Mouse (Mus musculus) kidney, postnatal 0 days (tissue): ENCODE data around the gene Rab1a. TPM values are rescaled to one million over a fixed set of nuclear protein-coding genes. Genes with fewer than 3 reads are reported as not detected.

Source experiments
- ATAC-seq: fragments of 200-750 bp; cut with Nextera tagmentation; replicated peaks from 2 replicates; pipeline ENCODE4 v1.8.0; 2017; ENCODE audit warnings: low read depth, moderate number of reproducible peaks, moderate TSS enrichment, moderate library complexity; ENCODE audit not compliant: low FRiP score
- DNase-seq: peaks from one replicate; pipeline ENCODE4 v3.0.0-alpha.2; 2016; ENCODE audit warnings: low spot score
- H3K27ac ChIP-seq: fragments of 300-500 bp; sonication (generic); 2 replicates; pipeline ENCODE4 v1.5.1; 2014; ENCODE audit warnings: mild to moderate bottlenecking
- H3K27me3 ChIP-seq: fragments of 300-500 bp; sonication (generic); 2 replicates; pipeline ENCODE4 v1.6.1; 2014; ENCODE audit warnings: low read length, mixed read lengths; ENCODE audit not compliant: insufficient read depth
- H3K36me3 ChIP-seq: fragments of 300-500 bp; sonication (generic); 2 replicates; pipeline ENCODE4 v1.6.1; 2014; ENCODE audit warnings: low read length, mixed read lengths; ENCODE audit not compliant: insufficient read depth
- H3K4me1 ChIP-seq: fragments of 300-500 bp; sonication (generic); replicated peaks from 2 replicates; pipeline ENCODE4 v1.6.1; 2014; ENCODE audit warnings: antibody characterized with exemption, low read length, mixed read lengths; ENCODE audit not compliant: insufficient read depth
- H3K4me2 ChIP-seq: fragments of 300-500 bp; sonication (generic); 2 replicates; pipeline ENCODE4 v1.6.1; 2014; ENCODE audit warnings: mild to moderate bottlenecking, low read length, moderate library complexity, mixed read lengths
- H3K4me3 ChIP-seq: fragments of 300-500 bp; sonication (generic); replicated peaks from 2 replicates; pipeline ENCODE4 v1.5.1; 2014; ENCODE audit warnings: low read depth, low read length
- H3K9ac ChIP-seq: fragments of 300-500 bp; sonication (generic); 2 replicates; pipeline ENCODE4 v1.6.1; 2014; ENCODE audit warnings: low read depth, low read length
- H3K9me3 ChIP-seq: fragments of 300-500 bp; sonication (generic); replicated peaks from 2 replicates; pipeline ENCODE4 v1.6.1; 2016; ENCODE audit warnings: low read length, inconsistent platforms, mixed read lengths
- CTCF ChIP-seq: IDR thresholded peaks from 2 replicates; pipeline ENCODE4 v1.5.1; 2016; ENCODE audit warnings: antibody characterized with exemption, low read depth, mild to moderate bottlenecking, moderate library complexity
- WGBS: fragments of 180-500 bp; shearing (Covaris S2); extraction: QIAGEN DNeasy Blood & Tissue Kit; methylation state at CpG from one replicate; pipeline ENCODE4 v1.1.7; 2014; 5-methylcytosine and 5-hydroxymethylcytosine counted together
- polyA plus RNA-seq: library from polyadenylated mRNA; unstranded; fragments of >200 nt; fragmentation: Nextera tagmentation; extraction: Ambion mirVana; gene quantifications from 2 replicates; pipeline ENCODE4 v1.2.1, GENCODE M21; 2015

Rab1a gene
- polyA plus RNA-seq, 1 experiment from 2014 or later, result 322 TPM

DNA sequence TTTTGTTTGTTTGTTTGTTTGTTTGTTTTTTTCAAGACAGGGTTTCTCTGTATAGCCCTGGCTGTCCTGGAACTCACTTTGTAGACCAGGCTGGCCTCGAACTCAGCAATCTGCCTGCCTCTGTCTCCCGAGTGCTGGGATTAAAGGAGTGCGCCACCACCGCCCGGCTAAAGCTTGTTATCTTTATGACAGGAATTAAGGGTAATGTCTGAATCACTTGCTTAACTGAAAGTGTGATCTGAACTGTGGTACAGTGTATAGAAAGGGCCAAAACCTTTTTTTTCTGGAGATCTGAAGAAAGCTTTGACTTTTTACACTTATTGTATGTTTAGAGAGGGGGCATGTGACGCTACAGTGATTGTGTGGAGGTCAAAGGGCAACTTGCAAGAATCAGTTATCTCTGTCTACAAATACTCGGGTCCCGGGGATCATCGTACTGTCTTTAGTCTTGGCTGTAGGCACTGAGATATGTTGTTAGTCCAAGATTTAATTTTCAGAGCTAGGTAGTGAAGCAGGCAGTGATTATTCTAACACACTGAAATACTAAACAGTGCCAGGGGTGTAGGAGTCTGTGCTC lies 3.7 kb downstream of the Rab1a start:
- 62% methylated on average over 9 of the region's 9 CpGs for WGBS

DNA sequence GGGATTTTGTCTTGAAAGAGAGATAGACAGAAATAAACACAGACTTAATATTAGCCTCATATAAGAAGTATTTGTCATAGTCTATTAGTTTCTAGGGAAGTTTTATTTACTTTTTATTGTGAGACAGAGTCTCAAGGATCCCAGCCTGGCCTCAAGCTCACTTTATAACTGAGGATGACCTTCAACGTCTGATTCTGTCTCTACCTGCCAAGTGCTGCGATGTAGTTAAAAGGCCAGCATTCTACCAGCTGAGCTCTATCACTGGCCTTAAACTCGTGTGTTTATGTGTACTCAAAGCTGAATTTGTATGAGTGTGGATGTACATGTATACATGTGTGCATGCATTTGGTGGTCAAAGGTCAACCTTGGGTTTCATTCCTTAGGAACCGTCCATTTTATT lies 4.3 kb downstream of the Rab1a start:
- no peaks in the 10 kb centered on the region for H3K27me3 ChIP-seq
- H3K27ac ChIP-seq, result no peak overlapping the region
- H3K36me3 ChIP-seq, result no peaks in the 10 kb centered on the region
- TF ChIP-seq CTCF, result no peak
- ATAC-seq, result no peak
- no peaks in the 10 kb centered on the region for H3K9me3 ChIP-seq
- no peak overlapping the region for H3K4me2 ChIP-seq
- peaks cover 41% of the 10 kb centered on the region for H3K4me1 ChIP-seq
- no peak overlapping the region for H3K9ac ChIP-seq
- no peak for DNase-seq
- no peak overlapping the region for H3K4me3 ChIP-seq
- WGBS, result 61% methylated on average over 4 of the region's 4 CpGs

More for the DNA sequence above, 3.7 kb downstream of the Rab1a start:
- no peak for DNase-seq
- Histone ChIP-seq H3K9me3 (no peaks in the 10 kb centered on the region), H3K4me1 (peaks cover 36% of the 10 kb centered on the region), H3K36me3 (no peaks in the 10 kb centered on the region), H3K9ac (no peak overlapping the region), H3K4me2 (no peak overlapping the region), H3K4me3 (no peak overlapping the region), H3K27ac (no peak overlapping the region), H3K27me3 (no peaks in the 10 kb centered on the region)
- no peak for ATAC-seq
- TF ChIP-seq CTCF, result no peak

DNA sequence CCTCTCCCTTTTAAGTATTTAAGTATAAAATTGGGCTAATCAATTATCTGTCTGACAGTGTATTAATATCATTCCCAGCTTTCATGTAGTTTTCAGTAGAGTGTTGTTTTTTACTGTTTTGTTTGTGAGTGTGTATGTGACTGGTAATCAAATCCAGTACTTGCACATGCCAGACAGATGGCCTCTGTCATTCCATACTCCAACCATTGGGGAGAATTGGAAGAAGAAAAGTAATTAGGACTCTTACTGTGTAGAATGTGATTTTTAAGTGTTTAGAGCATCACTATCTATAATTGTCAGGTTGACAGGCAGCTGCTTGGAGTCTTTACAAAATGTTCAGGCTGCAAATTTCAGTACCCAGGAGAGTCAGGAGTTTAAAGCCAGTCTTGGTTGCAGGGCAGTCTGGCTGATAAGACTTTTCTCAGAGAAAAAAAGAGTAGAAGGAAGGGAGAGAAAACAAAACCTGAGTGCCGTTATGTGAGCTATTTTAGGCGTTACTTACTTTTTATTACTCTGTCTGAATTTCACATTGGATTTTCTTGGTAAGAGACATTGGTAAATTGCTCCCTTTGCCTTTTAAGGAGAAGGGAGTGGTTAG lies 5.5 kb downstream of the Rab1a start:
- Histone ChIP-seq H3K27ac (no peak overlapping the region), H3K4me1 (peaks cover 49% of the 10 kb centered on the region), H3K9me3 (no peaks in the 10 kb centered on the region), H3K36me3 (no peaks in the 10 kb centered on the region), H3K4me3 (no peak overlapping the region), H3K4me2 (no peak overlapping the region), H3K9ac (no peak overlapping the region), H3K27me3 (no peaks in the 10 kb centered on the region)
- ATAC-seq (no peak), DNase-seq (peak; percentile 3)
- 19% methylated on average over 2 of the region's 2 CpGs for WGBS
- no peak for TF ChIP-seq CTCF

DNA sequence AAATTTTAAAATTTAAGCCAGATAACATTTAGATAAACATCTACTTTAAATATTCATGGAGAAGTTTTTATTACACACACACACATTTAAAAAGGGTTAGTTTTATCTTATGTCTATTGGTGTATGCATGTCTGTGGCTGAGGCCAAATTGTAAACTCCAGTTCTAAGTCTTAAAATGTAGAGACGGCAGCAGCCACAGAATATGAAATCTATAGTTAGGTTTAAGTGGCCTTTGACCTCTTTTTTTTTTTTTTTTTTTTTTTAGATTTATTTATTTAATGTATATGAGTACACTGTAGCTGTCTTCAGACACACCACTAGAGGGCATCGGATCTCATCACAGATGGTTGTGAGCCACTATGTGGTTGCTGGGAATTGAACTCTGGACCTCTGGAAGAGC lies 6.4 kb downstream of the Rab1a start:
- Histone ChIP-seq H3K4me2 (no peak overlapping the region), H3K4me3 (no peak overlapping the region), H3K9me3 (no peaks in the 10 kb centered on the region), H3K27me3 (no peaks in the 10 kb centered on the region), H3K36me3 (no peaks in the 10 kb centered on the region), H3K9ac (no peak overlapping the region), H3K4me1 (peaks cover 47% of the 10 kb centered on the region), H3K27ac (no peak overlapping the region)
- 68% methylated on average over 2 of the region's 2 CpGs for WGBS
- DNase-seq, result no peak
- TF ChIP-seq CTCF, result peak; percentile 24; the same call in 1 of the 2 replicates
- no peak for ATAC-seq

DNA sequence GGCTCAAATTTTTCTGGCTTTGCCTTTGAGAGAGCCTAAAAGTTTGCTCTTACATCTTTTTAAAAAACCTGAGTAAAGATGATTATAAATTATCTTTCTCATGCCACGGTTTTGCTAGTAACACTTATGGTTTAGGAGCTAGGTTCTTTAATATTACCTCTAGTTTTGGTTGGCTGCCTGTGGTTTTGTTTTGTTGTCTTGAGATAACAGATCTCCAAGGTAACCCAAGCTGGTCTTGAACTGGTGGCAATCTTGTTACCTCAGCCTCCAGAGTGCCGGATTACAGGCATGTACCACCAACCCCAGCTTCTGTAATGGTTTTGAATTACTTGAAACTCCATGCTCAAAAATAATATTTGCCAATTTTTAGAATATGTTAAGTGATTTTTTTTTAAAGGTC lies 10.6 kb downstream of the Rab1a start:
- H3K9me3 ChIP-seq, result no peaks in the 10 kb centered on the region
- ATAC-seq (no peak), DNase-seq (no peak)
- H3K4me3 ChIP-seq, result no peak overlapping the region
- no peak overlapping the region for H3K27ac ChIP-seq
- H3K27me3 ChIP-seq, result no peaks in the 10 kb centered on the region
- no peak overlapping the region for H3K9ac ChIP-seq
- 60% methylated on average over 2 of the region's 2 CpGs for WGBS
- H3K4me2 ChIP-seq, result no peak overlapping the region
- H3K36me3 ChIP-seq, result 0 out of 2 replicates have a peak, but pooled peaks cover 1% of the 10 kb centered on the region
- TF ChIP-seq CTCF, result no peak
- 0 out of 2 replicates have a peak, but pooled peaks cover 22% of the 10 kb centered on the region for H3K4me1 ChIP-seq

DNA sequence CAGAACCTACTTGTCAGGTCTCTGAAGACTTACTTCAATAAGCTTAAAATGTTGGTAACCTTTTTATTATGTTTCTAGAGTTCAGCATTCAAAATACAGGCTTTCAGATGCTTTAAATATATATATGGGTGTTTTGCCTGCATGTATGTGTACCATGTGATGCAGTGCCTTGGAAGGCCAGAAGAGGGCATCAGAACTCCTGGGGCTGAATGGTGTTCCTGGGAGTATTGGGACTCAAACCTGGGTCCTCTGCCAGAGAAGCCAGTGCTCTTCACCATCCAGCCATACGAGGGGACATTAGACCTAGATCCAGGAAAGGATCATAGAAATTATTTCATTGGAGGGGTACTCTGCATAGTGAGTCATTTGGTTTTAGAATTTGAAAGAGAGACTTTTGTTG lies 13.5 kb downstream of the Rab1a start:
- Histone ChIP-seq H3K36me3 (peaks cover 17% of the 10 kb centered on the region; the same call in 1 of the 2 replicates), H3K27ac (no peak overlapping the region), H3K4me3 (no peak overlapping the region), H3K4me1 (0 out of 2 replicates have a peak, but pooled peaks cover 13% of the 10 kb centered on the region), H3K4me2 (no peak overlapping the region), H3K9me3 (no peaks in the 10 kb centered on the region), H3K27me3 (no peaks in the 10 kb centered on the region), H3K9ac (no peak overlapping the region)
- ATAC-seq (no peak), DNase-seq (no peak)
- TF ChIP-seq CTCF, result peak; percentile 52; the same call in 1 of the 2 replicates
- 97% methylated on average over 1 of the region's 1 CpGs for WGBS
